Mouse (Mus musculus) kidney, adult 9 months (tissue): Measurements from ENCODE around the gene Notch2.

ENCODE experiments used
- DNase-seq: peaks from one replicate; pipeline ENCODE4 v3.0.0; 2022

Gene Notch2

GRCm38 (mm10) chr3:97998349-97998748, 15.0 kb upstream of the Notch2 start:
- no peak for DNase-seq

- no peak for DNase-seq
Measured at GRCm38 (mm10) chr3:98003558-98003957, 9.8 kb upstream of the Notch2 start.

GRCm38 (mm10) chr3:98004231-98004630, 9.1 kb upstream of the Notch2 start:
- no peak for DNase-seq

- no peak for DNase-seq
Measured at GRCm38 (mm10) chr3:98005306-98005705, 8.0 kb upstream of the Notch2 start.

GRCm38 (mm10) chr3:98006046-98006691, 7.2 kb upstream of the Notch2 start:
- DNase-seq = no peak

- DNase-seq = no peak
Measured at GRCm38 (mm10) chr3:98006973-98007372, 6.4 kb upstream of the Notch2 start.

GRCm38 (mm10) chr3:98008143-98008542, 5.2 kb upstream of the Notch2 start:
- DNase-seq = no peak

GRCm38 (mm10) chr3:98009190-98009840, 4.0 kb upstream of the Notch2 start:
- DNase-seq = no peak

- no peak for DNase-seq
Measured at GRCm38 (mm10) chr3:98013086-98013400, 284 bp upstream of the Notch2 start.

- DNase-seq = no peak
Measured at GRCm38 (mm10) chr3:98015205-98016171, 2.2 kb downstream of the Notch2 start.

- peak; percentile 84 for DNase-seq
Measured at GRCm38 (mm10) chr3:98016901-98017591, 3.7 kb downstream of the Notch2 start.

GRCm38 (mm10) chr3:98018187-98018586, 4.9 kb downstream of the Notch2 start:
- no peak for DNase-seq

GRCm38 (mm10) chr3:98020431-98021229, 7.3 kb downstream of the Notch2 start:
- DNase-seq = peak; percentile 49

- peak; percentile 81 for DNase-seq
Measured at GRCm38 (mm10) chr3:98024288-98024848, 11.0 kb downstream of the Notch2 start.

- DNase-seq = no peak
Measured at GRCm38 (mm10) chr3:98025521-98025920, 12.2 kb downstream of the Notch2 start.

GRCm38 (mm10) chr3:98025921-98026880, 12.9 kb downstream of the Notch2 start:
- DNase-seq = peak; percentile 69

- no peak for DNase-seq
Measured at GRCm38 (mm10) chr3:98027371-98027774, 14.0 kb downstream of the Notch2 start.

- peak; percentile 48 for DNase-seq
Measured at GRCm38 (mm10) chr3:98028072-98028471, 14.7 kb downstream of the Notch2 start.

GRCm38 (mm10) chr3:98028936-98029335, 15.6 kb downstream of the Notch2 start:
- DNase-seq = no peak

- DNase-seq = no peak
Measured at GRCm38 (mm10) chr3:98031104-98031503, 17.8 kb downstream of the Notch2 start.

- DNase-seq = no peak
Measured at GRCm38 (mm10) chr3:98032191-98032590, 18.9 kb downstream of the Notch2 start.
